Mouse (Mus musculus) limb, embryonic 14.5 days (tissue): ENCODE results near the gene Kif17. TPM values are rescaled to one million over a fixed set of nuclear protein-coding genes. Genes with fewer than 3 reads are reported as not detected.

Experiments used
- ATAC-seq: fragments of 200-750 bp; cut with Nextera tagmentation; 2 replicates; pipeline ENCODE4 v1.8.0; 2017; ENCODE audit warnings: low read depth, moderate number of reproducible peaks, moderate TSS enrichment; ENCODE audit not compliant: low FRiP score
- DNase-seq: peaks from one replicate; pipeline ENCODE4 v3.0.0-alpha.2; 2015; ENCODE audit warnings: low spot score
- H3K27ac ChIP-seq: fragments of 300-500 bp; sonication (generic); replicated peaks from 2 replicates; pipeline ENCODE4 v1.5.1; 2014; ENCODE audit warnings: low read depth, mild to moderate bottlenecking, low read length, moderate library complexity, mixed read lengths
- H3K27me3 ChIP-seq: fragments of 300-500 bp; sonication (generic); 2 replicates; pipeline ENCODE4 v1.6.1; 2014; ENCODE audit warnings: low read length, mixed read lengths; ENCODE audit not compliant: control insufficient read depth, insufficient read depth
- H3K36me3 ChIP-seq: fragments of 300-500 bp; sonication (generic); 2 replicates; pipeline ENCODE4 v1.6.1; 2014; ENCODE audit warnings: mild to moderate bottlenecking, low read length, moderate library complexity, mixed read lengths; ENCODE audit not compliant: control insufficient read depth, insufficient read depth
- H3K4me1 ChIP-seq: fragments of 300-500 bp; sonication (generic); 2 replicates; pipeline ENCODE4 v1.6.1; 2014; ENCODE audit warnings: antibody characterized with exemption, low read length, mixed read lengths; ENCODE audit not compliant: control insufficient read depth, insufficient read depth
- H3K4me2 ChIP-seq: fragments of 300-500 bp; sonication (generic); replicated peaks from 2 replicates; pipeline ENCODE4 v1.6.1; 2014; ENCODE audit warnings: low read depth, mild to moderate bottlenecking, low read length, moderate library complexity; ENCODE audit not compliant: severe bottlenecking
- H3K4me3 ChIP-seq: fragments of 300-500 bp; sonication (generic); replicated peaks from 2 replicates; pipeline ENCODE4 v1.5.1; 2014; ENCODE audit warnings: low read length
- H3K9ac ChIP-seq: fragments of 300-500 bp; sonication (generic); 2 replicates; pipeline ENCODE4 v1.6.1; 2014; ENCODE audit warnings: mild to moderate bottlenecking, low read depth, low read length, moderate library complexity; ENCODE audit not compliant: severe bottlenecking
- H3K9me3 ChIP-seq: fragments of 300-500 bp; sonication (generic); 2 replicates; pipeline ENCODE4 v1.6.1; 2016; ENCODE audit warnings: low read length; ENCODE audit not compliant: control insufficient read depth
- POLR2A ChIP-seq: fragments of 200-500 bp; IDR thresholded peaks from 2 replicates; pipeline ENCODE4 v1.8.0; 2012; ENCODE audit warnings: inconsistent platforms, mild to moderate bottlenecking, moderate library complexity, borderline replicate concordance; ENCODE audit not compliant: insufficient read depth, insufficient read length; ENCODE audit errors: extremely low read depth
- whole genome bisulfite sequencing: fragments of 180-500 bp; shearing (Covaris S2); extraction: QIAGEN DNeasy Blood & Tissue Kit; methylation state at CpG from one replicate; pipeline ENCODE4 v1.1.7; 2014; 5-methylcytosine and 5-hydroxymethylcytosine counted together
- polyA plus RNA-seq, 2 experiments: library from polyadenylated mRNA; depleted of rRNA in 1 of 2; stranded (reverse) in 1 of 2; unstranded in 1 of 2; fragments of >200 nt; fragmentation: Nextera tagmentation in 1 of 2; extraction: Ambion mirVana in 1 of 2; gene quantifications; 2 replicates each; pipeline versions ENCODE4 v1.2.1 to v1.2.3; 2012 to 2014

The Kif17 gene
- polyA plus RNA-seq, 2 experiments = 1.1 to 3.0 TPM

DNA sequence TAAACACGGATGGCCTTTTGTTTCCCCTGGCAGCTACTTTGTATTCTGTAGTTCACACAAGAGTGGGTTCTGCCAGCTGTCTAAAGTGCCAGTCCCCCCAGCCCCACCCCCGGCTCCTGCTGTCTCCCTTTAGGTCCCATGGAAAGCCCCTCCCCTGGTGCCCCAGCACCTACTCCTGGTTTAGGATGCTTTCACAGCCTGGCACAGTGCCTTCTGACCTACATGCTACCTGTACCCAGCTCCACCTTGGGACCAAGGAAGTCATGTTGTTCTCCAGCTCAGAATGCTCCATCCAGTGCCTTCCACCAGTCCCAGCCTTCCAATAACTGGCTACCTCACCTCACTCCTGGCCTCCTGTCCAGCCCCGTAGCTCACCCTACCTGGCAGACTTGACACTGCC, 56.8 kb downstream of the Kif17 start:
- no peak overlapping the region for H3K4me2 ChIP-seq
- no peaks in the 10 kb centered on the region for H3K27me3 ChIP-seq
- ATAC-seq (no peak), DNase-seq (no peak)
- H3K27ac ChIP-seq = no peak overlapping the region
- no peak overlapping the region for H3K9ac ChIP-seq
- no peaks in the 10 kb centered on the region for H3K9me3 ChIP-seq
- TF ChIP-seq POLR2A = no peak
- H3K36me3 ChIP-seq = peaks cover 40% of the 10 kb centered on the region
- peaks cover 16% of the 10 kb centered on the region for H3K4me1 ChIP-seq
- H3K4me3 ChIP-seq = no peak overlapping the region
- WGBS = 90% methylated on average over 3 of the region's 3 CpGs

DNA sequence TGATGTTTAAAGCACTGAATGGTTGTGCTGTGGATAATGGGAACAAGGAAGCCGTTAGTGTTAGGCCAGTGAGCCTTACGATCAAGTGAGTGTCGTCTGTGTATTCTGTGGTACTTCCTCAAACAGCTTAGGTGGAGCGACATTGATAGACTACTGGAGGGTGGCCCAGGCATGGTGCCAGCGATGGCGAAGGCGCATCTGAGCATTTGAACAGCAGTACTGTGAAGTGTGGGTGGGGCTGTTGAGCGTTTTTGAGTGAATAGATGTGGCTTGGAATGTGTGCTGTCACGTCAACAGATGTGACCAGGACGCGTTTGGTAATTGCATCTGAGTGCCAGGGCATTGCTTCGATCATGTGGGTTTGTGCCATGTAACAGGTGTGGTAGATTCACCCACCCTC, 57.5 kb downstream of the Kif17 start:
- ATAC-seq = no peak

DNA sequence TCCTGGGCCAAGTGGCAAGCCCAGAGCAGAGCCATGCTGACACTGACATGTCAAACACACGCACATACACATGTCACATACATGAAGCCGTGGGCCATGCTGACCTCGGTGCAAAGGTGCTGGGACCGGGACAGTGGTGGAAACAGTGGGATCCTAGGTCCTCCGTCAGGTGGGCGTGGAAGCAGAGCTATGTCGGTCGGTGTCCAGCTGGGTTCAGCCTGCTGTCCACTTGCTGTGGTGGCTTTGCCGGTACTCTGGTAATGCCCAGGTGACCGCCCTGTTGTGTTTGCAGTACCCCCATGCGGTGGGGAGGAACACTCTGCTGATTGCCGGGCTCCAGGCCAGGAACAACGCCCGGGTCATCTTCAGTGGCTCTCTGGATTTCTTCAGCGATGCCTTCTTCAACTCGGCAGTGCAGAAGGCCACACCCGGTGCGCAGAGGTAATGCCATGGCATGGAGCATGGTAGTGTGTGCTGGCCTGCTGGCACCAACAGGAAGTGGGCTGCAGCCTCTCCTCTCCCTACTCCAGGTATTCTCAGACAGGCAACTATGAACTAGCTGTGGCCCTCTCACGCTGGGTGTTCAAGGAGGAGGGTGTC, 60.2 kb downstream of the Kif17 start:
- 95% methylated on average over 19 of the region's 19 CpGs for WGBS
- H3K4me1 ChIP-seq = peaks cover 5% of the 10 kb centered on the region
- no peak overlapping the region for H3K4me2 ChIP-seq
- no peak for DNase-seq
- H3K4me3 ChIP-seq = no peak overlapping the region
- TF ChIP-seq POLR2A = no peak
- peaks cover 74% of the 10 kb centered on the region for H3K36me3 ChIP-seq
- no peaks in the 10 kb centered on the region for H3K9me3 ChIP-seq
- no peak for ATAC-seq
- H3K27ac ChIP-seq = no peak overlapping the region
- H3K27me3 ChIP-seq = no peaks in the 10 kb centered on the region
- H3K9ac ChIP-seq = no peak overlapping the region

More for the DNA sequence above, 57.5 kb downstream of the Kif17 start:
- no peaks in the 10 kb centered on the region for H3K27me3 ChIP-seq
- no peak overlapping the region for H3K4me3 ChIP-seq
- no peak for DNase-seq
- WGBS = 95% methylated on average over 12 of the region's 12 CpGs
- H3K27ac ChIP-seq = no peak overlapping the region
- no peak overlapping the region for H3K4me2 ChIP-seq
- TF ChIP-seq POLR2A = no peak
- H3K9me3 ChIP-seq = no peaks in the 10 kb centered on the region
- peaks cover 48% of the 10 kb centered on the region for H3K36me3 ChIP-seq
- peaks cover 16% of the 10 kb centered on the region for H3K4me1 ChIP-seq
- H3K9ac ChIP-seq = no peak overlapping the region

DNA sequence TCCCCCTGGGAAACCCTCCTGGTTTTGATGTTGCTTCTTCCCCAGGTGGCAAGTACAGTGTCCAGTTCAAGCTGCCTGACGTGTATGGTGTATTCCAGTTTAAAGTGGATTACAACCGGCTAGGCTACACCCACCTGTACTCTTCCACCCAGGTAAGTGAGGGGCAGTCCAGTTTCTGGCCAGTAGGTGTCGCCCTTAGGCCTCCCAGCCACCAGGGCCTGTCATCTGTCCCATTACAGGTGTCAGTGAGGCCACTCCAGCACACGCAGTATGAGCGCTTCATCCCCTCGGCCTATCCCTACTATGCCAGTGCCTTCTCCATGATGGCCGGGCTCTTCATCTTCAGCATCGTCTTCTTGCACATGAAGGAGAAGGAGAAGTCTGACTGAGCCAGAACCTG, 61.4 kb downstream of the Kif17 start:
- TF ChIP-seq POLR2A = no peak
- Histone ChIP-seq H3K27me3 (no peaks in the 10 kb centered on the region), H3K27ac (no peak overlapping the region), H3K4me1 (no peaks in the 10 kb centered on the region), H3K4me2 (no peak overlapping the region), H3K9ac (no peak overlapping the region), H3K4me3 (no peak overlapping the region), H3K36me3 (peaks cover 79% of the 10 kb centered on the region), H3K9me3 (no peaks in the 10 kb centered on the region)
- DNase-seq = no peak
- WGBS = 60% methylated on average over 8 of the region's 8 CpGs
- no peak for ATAC-seq

DNA sequence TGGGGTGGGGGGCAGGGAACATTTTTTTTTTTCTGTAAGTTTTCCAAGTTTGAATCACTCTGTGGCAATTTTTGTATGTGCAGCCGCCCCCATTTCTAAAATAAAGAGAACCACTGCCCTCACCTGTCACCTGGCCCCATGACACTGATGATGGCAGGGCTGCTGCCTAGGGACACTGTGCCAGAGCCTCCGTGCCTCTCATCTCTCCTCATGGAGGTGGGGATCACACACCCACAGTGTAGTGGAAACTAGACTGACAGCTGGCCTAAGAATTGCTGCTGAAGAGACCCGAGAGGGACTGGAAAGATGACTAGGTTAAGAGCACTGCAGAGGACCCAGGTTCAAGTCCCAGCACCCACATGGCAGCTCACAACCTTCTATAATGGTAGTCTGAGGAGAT, 61.9 kb downstream of the Kif17 start:
- no peaks in the 10 kb centered on the region for H3K27me3 ChIP-seq
- ATAC-seq (no peak), DNase-seq (no peak)
- H3K4me2 ChIP-seq = no peak overlapping the region
- H3K9me3 ChIP-seq = no peaks in the 10 kb centered on the region
- TF ChIP-seq POLR2A = no peak
- no peak overlapping the region for H3K9ac ChIP-seq
- 91% methylated on average over 3 of the region's 3 CpGs for WGBS
- no peak overlapping the region for H3K27ac ChIP-seq
- H3K4me1 ChIP-seq = no peaks in the 10 kb centered on the region
- peaks cover 82% of the 10 kb centered on the region for H3K36me3 ChIP-seq
- H3K4me3 ChIP-seq = no peak overlapping the region

DNA sequence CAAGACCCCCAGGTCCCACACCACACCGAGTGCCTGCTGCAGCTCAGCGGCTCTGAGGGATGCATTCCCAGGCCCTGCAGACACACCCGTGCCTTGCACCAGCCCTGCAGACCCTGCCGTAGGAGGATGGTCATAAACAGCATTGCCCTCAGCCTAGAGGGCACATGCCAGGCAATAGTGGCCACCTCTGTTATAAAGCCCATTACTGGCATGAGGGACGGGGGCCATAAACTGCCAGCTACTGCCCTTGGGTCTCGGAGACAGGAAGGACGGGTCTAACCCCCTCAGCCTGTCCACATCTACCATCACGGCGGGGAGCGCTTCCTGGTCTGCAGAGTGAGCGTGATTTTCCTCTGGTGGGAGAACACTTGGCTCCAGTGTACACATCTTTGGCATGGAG, 62.8 kb downstream of the Kif17 start:
- DNase-seq (no peak), ATAC-seq (no peak)
- no peak for TF ChIP-seq POLR2A
- Histone ChIP-seq H3K27ac (no peak overlapping the region), H3K27me3 (no peaks in the 10 kb centered on the region), H3K4me1 (no peaks in the 10 kb centered on the region), H3K9ac (no peak overlapping the region), H3K4me3 (no peak overlapping the region), H3K9me3 (no peaks in the 10 kb centered on the region), H3K4me2 (no peak overlapping the region), H3K36me3 (peaks cover 81% of the 10 kb centered on the region)
- 87% methylated on average over 11 of the region's 11 CpGs for WGBS
